Mouse (Mus musculus) ovary, postnatal 10 days (tissue): ENCODE measurements around the gene Hrh3.

Experiments
- DNase-seq: peaks from one replicate; pipeline ENCODE4 v3.0.0; 2022; ENCODE audit warnings: low spot score

Hrh3 gene

GRCm38 (mm10) chr2:180063338-180064131 is 40.8 kb downstream of the Hrh3 start:
- no peak for DNase-seq

- no peak for DNase-seq
Observed at GRCm38 (mm10) chr2:180053001-180053400, 51.3 kb downstream of the Hrh3 start.

GRCm38 (mm10) chr2:180051986-180052733 is 52.1 kb downstream of the Hrh3 start:
- no peak for DNase-seq

- peak; percentile 52 for DNase-seq
Observed at GRCm38 (mm10) chr2:180050986-180051385, 53.3 kb downstream of the Hrh3 start.
